Mouse (Mus musculus) cerebellum, adult 9-10 months (tissue): ENCODE measurements around the gene H2-T3.
"Not testable (repeated sequence)": the region's sequence is repeated elsewhere in the genome, so short reads cannot be mapped to it uniquely, and the experiment has no call there.

Source experiments
- DNase-seq: peaks from one replicate; pipeline ENCODE4 v3.0.0; 2022

The H2-T3 gene

GRCm38 (mm10) chr17:36190169-36190507 lies at the start of gene H2-T3:
Gene H2-T3, minus strand, starts transcription at chr17:36190287.
- DNase-seq: no peak

GRCm38 (mm10) chr17:36237321-36237921 lies 47.3 kb upstream of the H2-T3 start:
- no peak for DNase-seq

- DNase-seq: not testable (repeated sequence)
Observed at GRCm38 (mm10) chr17:36235300-36235699, 45.2 kb upstream of the H2-T3 start.

GRCm38 (mm10) chr17:36233572-36233971 lies 43.5 kb upstream of the H2-T3 start:
- no peak for DNase-seq

- DNase-seq: no peak
Observed at GRCm38 (mm10) chr17:36231318-36231717, 41.2 kb upstream of the H2-T3 start.

GRCm38 (mm10) chr17:36229046-36229445 lies 39.0 kb upstream of the H2-T3 start:
- no peak for DNase-seq

- DNase-seq: no peak
Observed at GRCm38 (mm10) chr17:36226921-36227320, 36.8 kb upstream of the H2-T3 start.

- no peak for DNase-seq
Observed at GRCm38 (mm10) chr17:36225231-36225824, 35.2 kb upstream of the H2-T3 start.

- no peak for DNase-seq
Observed at GRCm38 (mm10) chr17:36224451-36224850, 34.4 kb upstream of the H2-T3 start.

- DNase-seq: no peak
Observed at GRCm38 (mm10) chr17:36218594-36219155, 28.6 kb upstream of the H2-T3 start.

- no peak for DNase-seq
Observed at GRCm38 (mm10) chr17:36215586-36215985, 25.5 kb upstream of the H2-T3 start.

- DNase-seq: no peak
Observed at GRCm38 (mm10) chr17:36206846-36207245, 16.8 kb upstream of the H2-T3 start.

- DNase-seq: no peak
Observed at GRCm38 (mm10) chr17:36205862-36206261, 15.8 kb upstream of the H2-T3 start.

- no peak for DNase-seq
Observed at GRCm38 (mm10) chr17:36205456-36205855, 15.4 kb upstream of the H2-T3 start.

- no peak for DNase-seq
Observed at GRCm38 (mm10) chr17:36201851-36202250, 11.8 kb upstream of the H2-T3 start.

GRCm38 (mm10) chr17:36198317-36198716 lies 8.2 kb upstream of the H2-T3 start:
- no peak for DNase-seq

- no peak for DNase-seq
Observed at GRCm38 (mm10) chr17:36194471-36194870, 4.4 kb upstream of the H2-T3 start.

- DNase-seq: peak; percentile 9
Observed at GRCm38 (mm10) chr17:36193546-36194141, 3.6 kb upstream of the H2-T3 start.

GRCm38 (mm10) chr17:36192371-36192770 lies 2.3 kb upstream of the H2-T3 start:
- DNase-seq: no peak

GRCm38 (mm10) chr17:36189491-36190168 lies 457 bp downstream of the H2-T3 start:
- DNase-seq: no peak

- DNase-seq: no peak
Observed at GRCm38 (mm10) chr17:36187540-36187939, 2.5 kb downstream of the H2-T3 start.

GRCm38 (mm10) chr17:36182212-36182611 lies 7.9 kb downstream of the H2-T3 start:
- DNase-seq: no peak

- not testable (repeated sequence) for DNase-seq
Observed at GRCm38 (mm10) chr17:36179446-36179845, 10.6 kb downstream of the H2-T3 start.

- not testable (repeated sequence) for DNase-seq
Observed at GRCm38 (mm10) chr17:36178938-36179337, 11.1 kb downstream of the H2-T3 start.
